Mouse (Mus musculus): ENCODE data around the gene Kng1.
"Not testable (repeated sequence)": the region's sequence is repeated elsewhere in the genome, so short reads cannot be mapped to it uniquely, and the experiment has no call there.

The Kng1 gene

GRCm38 (mm10) chr16:23094136-23094535, 36.5 kb downstream of the Kng1 start:
- no peak for DNase-seq (ENCODE audit: low spot score)

- DNase-seq (ENCODE audit: low spot score) = not testable (repeated sequence)
Observed at GRCm38 (mm10) chr16:23095581-23095980, 37.9 kb downstream of the Kng1 start.

GRCm38 (mm10) chr16:23096886-23097285, 39.2 kb downstream of the Kng1 start:
- not testable (repeated sequence) for DNase-seq (ENCODE audit: low spot score)

- DNase-seq (ENCODE audit: low spot score) = not testable (repeated sequence)
Observed at GRCm38 (mm10) chr16:23097290-23098104, 39.8 kb downstream of the Kng1 start.

GRCm38 (mm10) chr16:23098105-23098452, 40.4 kb downstream of the Kng1 start:
- DNase-seq (ENCODE audit: low spot score) = not testable (repeated sequence)

GRCm38 (mm10) chr16:23099632-23100031, 42.0 kb downstream of the Kng1 start:
- DNase-seq (ENCODE audit: low spot score) = no peak

GRCm38 (mm10) chr16:23100099-23100575, 42.5 kb downstream of the Kng1 start:
- DNase-seq (ENCODE audit: low spot score) = no peak

- no peak for DNase-seq (ENCODE audit: low spot score)
Observed at GRCm38 (mm10) chr16:23100613-23101012, 42.9 kb downstream of the Kng1 start.

- no peak for DNase-seq (ENCODE audit: low spot score)
Observed at GRCm38 (mm10) chr16:23102340-23103037, 44.8 kb downstream of the Kng1 start.

GRCm38 (mm10) chr16:23103038-23103745, 45.5 kb downstream of the Kng1 start:
- DNase-seq (ENCODE audit: low spot score) = no peak

GRCm38 (mm10) chr16:23103841-23104240, 46.2 kb downstream of the Kng1 start:
- no peak for DNase-seq (ENCODE audit: low spot score)

- DNase-seq (ENCODE audit: low spot score) = no peak
Observed at GRCm38 (mm10) chr16:23106121-23106520, 48.5 kb downstream of the Kng1 start.

- DNase-seq (ENCODE audit: low spot score) = peak; percentile 76
Observed at GRCm38 (mm10) chr16:23107231-23107942, 49.7 kb downstream of the Kng1 start, which contains the start of gene Eif4a2. Gene Eif4a2, plus strand, starts transcription at chr16:23107444.

- DNase-seq (ENCODE audit: low spot score) = peak; percentile 52
Observed at GRCm38 (mm10) chr16:23107946-23108759, 50.5 kb downstream of the Kng1 start.

- DNase-seq (ENCODE audit: low spot score) = no peak
Observed at GRCm38 (mm10) chr16:23108943-23109342, 51.3 kb downstream of the Kng1 start.

GRCm38 (mm10) chr16:23109350-23110280, 52.0 kb downstream of the Kng1 start:
- no peak for DNase-seq (ENCODE audit: low spot score)

- DNase-seq (ENCODE audit: low spot score) = no peak
Observed at GRCm38 (mm10) chr16:23112348-23112747, 54.7 kb downstream of the Kng1 start.

GRCm38 (mm10) chr16:23112861-23113435, 55.3 kb downstream of the Kng1 start:
- DNase-seq (ENCODE audit: low spot score) = no peak

GRCm38 (mm10) chr16:23113903-23114302, 56.2 kb downstream of the Kng1 start:
- DNase-seq (ENCODE audit: low spot score) = no peak
